Mouse (Mus musculus) liver, embryonic 11.5 days (tissue): Measurements from ENCODE around the gene Olfr803. TPM values are rescaled to one million over a fixed set of nuclear protein-coding genes. Genes with fewer than 3 reads are reported as not detected.

Experiments
- ATAC-seq: fragments of 200-750 bp; cut with Nextera tagmentation; replicated peaks from 2 replicates; pipeline ENCODE4 v1.8.0; 2017; ENCODE audit warnings: moderate number of reproducible peaks, mild to moderate bottlenecking, moderate TSS enrichment, moderate library complexity; ENCODE audit not compliant: low FRiP score
- DNase-seq: peaks from one replicate; pipeline ENCODE4 v3.0.0-alpha.2; 2017; ENCODE audit warnings: low spot score
- H3K27ac ChIP-seq: fragments of 300-500 bp; sonication (generic); 2 replicates; pipeline ENCODE4 v1.5.1; 2014; ENCODE audit warnings: mild to moderate bottlenecking, low read depth, low read length, control low read depth
- H3K27me3 ChIP-seq: fragments of 300-500 bp; sonication (generic); replicated peaks from 2 replicates; pipeline ENCODE4 v1.6.1; 2014; ENCODE audit warnings: low read length, mixed read lengths; ENCODE audit not compliant: control insufficient read depth, insufficient read depth
- H3K36me3 ChIP-seq: fragments of 300-500 bp; sonication (generic); 2 replicates; pipeline ENCODE4 v1.6.1; 2014; ENCODE audit warnings: mild to moderate bottlenecking, low read length, moderate library complexity, mixed read lengths; ENCODE audit not compliant: control insufficient read depth, insufficient read depth
- H3K4me1 ChIP-seq: fragments of 300-500 bp; sonication (generic); replicated peaks from 2 replicates; pipeline ENCODE4 v1.6.1; 2014; ENCODE audit warnings: low read length, mixed read lengths; ENCODE audit not compliant: control insufficient read depth, insufficient read depth
- H3K4me2 ChIP-seq: fragments of 300-500 bp; sonication (generic); 2 replicates; pipeline ENCODE4 v1.6.1; 2014; ENCODE audit warnings: mild to moderate bottlenecking, control low read depth, moderate library complexity
- H3K4me3 ChIP-seq: fragments of 300-500 bp; sonication (generic); 2 replicates; pipeline ENCODE4 v1.5.1; 2014; ENCODE audit warnings: low read depth, low read length, control low read depth
- H3K9ac ChIP-seq: fragments of 300-500 bp; sonication (generic); 2 replicates; pipeline ENCODE4 v1.6.1; 2014; ENCODE audit warnings: low read depth, low read length, control low read depth
- H3K9me3 ChIP-seq: fragments of 300-500 bp; sonication (generic); 2 replicates; pipeline ENCODE4 v1.6.1; 2016; ENCODE audit warnings: low read length, inconsistent platforms, mixed read lengths; ENCODE audit not compliant: control insufficient read depth
- WGBS: fragments of 180-500 bp; shearing (Covaris S2); extraction: QIAGEN DNeasy Blood & Tissue Kit; methylation state at CpG from one replicate; pipeline ENCODE4 v1.1.7; 2014; 5-methylcytosine and 5-hydroxymethylcytosine counted together
- polyA plus RNA-seq: library from polyadenylated mRNA; unstranded; fragments of >200 nt; fragmentation: Nextera tagmentation; extraction: Ambion mirVana; gene quantifications from 2 replicates; pipeline ENCODE4 v1.2.1, GENCODE M21; 2014

Gene Olfr803
- polyA plus RNA-seq, result not detected in 2 replicates

DNA sequence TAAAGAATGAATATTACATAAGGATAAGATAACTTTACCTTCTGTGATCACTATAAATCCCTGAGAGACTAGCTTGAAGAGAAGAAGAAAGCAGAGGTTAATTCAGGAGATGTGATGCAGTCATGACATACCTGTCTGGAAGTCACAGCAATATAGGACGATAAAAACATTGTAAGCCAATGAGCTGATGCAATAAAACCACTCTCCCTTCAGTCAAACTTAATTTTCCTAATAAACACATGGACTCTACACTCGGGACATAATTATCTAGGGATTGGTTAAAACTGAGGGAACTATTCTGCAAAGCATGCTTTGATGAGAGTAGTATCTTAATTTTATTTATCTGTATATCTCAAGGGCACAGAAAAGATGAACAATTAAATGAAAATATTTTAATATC, at the start of gene Olfr803:
Olfr803 (minus strand) TSS at position 101 of the 400 bp plus-strand sequence.
- H3K36me3 ChIP-seq, result no peaks in the 10 kb centered on the region
- no peaks in the 10 kb centered on the region for H3K4me1 ChIP-seq
- H3K9me3 ChIP-seq, result no peaks in the 10 kb centered on the region
- no peak within 1 kb of the TSS for H3K27ac ChIP-seq
- ATAC-seq, result no peak
- H3K27me3 ChIP-seq, result no peaks in the 10 kb centered on the region
- H3K4me3 ChIP-seq, result no peak within 1 kb of the TSS
- H3K9ac ChIP-seq, result no peak within 1 kb of the TSS
- DNase-seq, result no peak
- no peak within 1 kb of the TSS for H3K4me2 ChIP-seq
- 74% methylated on average over 2 of the region's 2 CpGs for WGBS

DNA sequence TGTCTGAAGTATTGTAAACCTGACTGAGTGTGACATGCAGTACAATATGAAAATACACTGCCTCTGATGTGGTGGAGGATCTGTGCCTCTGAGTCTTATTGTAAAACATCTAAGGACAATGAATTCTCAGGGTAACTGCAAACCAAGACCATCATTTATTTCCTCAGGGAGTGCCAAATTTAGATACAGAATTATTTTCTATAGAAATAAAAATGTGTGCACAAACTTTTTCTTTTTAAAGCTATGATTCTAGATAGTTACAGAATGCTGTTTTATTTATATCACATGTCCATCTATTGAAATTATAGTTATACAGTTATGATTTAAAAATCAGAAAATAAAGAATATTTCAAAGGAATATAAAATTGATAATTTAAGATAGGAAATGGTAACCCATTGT, 47.7 kb upstream of the Olfr803 start, which contains the start of gene Olfr806:
Olfr806 (minus strand) TSS at position 101 of the 400 bp plus-strand sequence.
- no peaks in the 10 kb centered on the region for H3K9me3 ChIP-seq
- no peaks in the 10 kb centered on the region for H3K36me3 ChIP-seq
- H3K4me1 ChIP-seq, result no peaks in the 10 kb centered on the region
- no peak within 1 kb of the TSS for H3K4me3 ChIP-seq
- ATAC-seq (no peak), DNase-seq (no peak)
- H3K4me2 ChIP-seq, result no peak within 1 kb of the TSS
- no peak within 1 kb of the TSS for H3K9ac ChIP-seq
- H3K27me3 ChIP-seq, result no peaks in the 10 kb centered on the region
- H3K27ac ChIP-seq, result no peak within 1 kb of the TSS

DNA sequence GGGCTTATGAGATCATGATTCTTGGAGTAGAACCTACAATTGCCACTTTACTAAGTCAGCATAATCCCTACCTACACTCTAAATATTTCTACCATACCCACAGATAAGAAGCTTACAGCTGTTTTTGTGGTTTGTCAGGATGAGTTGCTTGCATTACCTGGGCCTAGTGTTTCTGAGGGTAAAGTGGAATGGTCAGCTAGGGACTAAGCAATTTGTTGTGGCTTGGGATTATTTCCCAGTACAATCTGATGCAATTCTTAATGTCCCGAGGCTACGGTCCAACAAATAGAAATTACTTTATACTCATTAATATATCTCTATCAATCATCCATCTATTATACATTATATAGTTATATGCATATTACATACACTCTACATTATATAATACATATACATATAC, 35.2 kb upstream of the Olfr803 start, which contains the start of gene Olfr805:
Olfr805 (minus strand) TSS at position 101 of the 400 bp plus-strand sequence.
- H3K27me3 ChIP-seq, result no peaks in the 10 kb centered on the region
- DNase-seq, result no peak
- no peak within 1 kb of the TSS for H3K4me2 ChIP-seq
- no peaks in the 10 kb centered on the region for H3K4me1 ChIP-seq
- no peak within 1 kb of the TSS for H3K4me3 ChIP-seq
- H3K9me3 ChIP-seq, result no peaks in the 10 kb centered on the region
- 92% methylated on average over 2 of the region's 2 CpGs for WGBS
- H3K27ac ChIP-seq, result no peak within 1 kb of the TSS
- H3K9ac ChIP-seq, result no peak within 1 kb of the TSS
- no peak for ATAC-seq
- no peaks in the 10 kb centered on the region for H3K36me3 ChIP-seq

- no peak within 1 kb of the TSS for H3K27ac ChIP-seq
- no peak within 1 kb of the TSS for H3K4me3 ChIP-seq
- no peak within 1 kb of the TSS for H3K4me2 ChIP-seq
- H3K4me1 ChIP-seq, result no peaks in the 10 kb centered on the region
- H3K36me3 ChIP-seq, result no peaks in the 10 kb centered on the region
- no peaks in the 10 kb centered on the region for H3K9me3 ChIP-seq
- DNase-seq, result no peak
- no peak for ATAC-seq
- H3K27me3 ChIP-seq, result no peaks in the 10 kb centered on the region
- no peak within 1 kb of the TSS for H3K9ac ChIP-seq
These were observed 8.8 kb upstream of the Olfr803 start, which contains the start of gene Olfr804 for GRCm38 (mm10) chr10:129702910-129703309. Gene Olfr804 (plus strand): TSS chr10:129703210.

GRCm38 (mm10) chr10:129688069-129688468, 6.0 kb downstream of the Olfr803 start, which contains the start of gene Olfr802:
Gene Olfr802 (minus strand): TSS chr10:129688169.
- Histone ChIP-seq H3K4me2 (no peak within 1 kb of the TSS), H3K4me1 (no peaks in the 10 kb centered on the region)
- 49% methylated on average over 1 of the region's 1 CpGs for WGBS

DNA sequence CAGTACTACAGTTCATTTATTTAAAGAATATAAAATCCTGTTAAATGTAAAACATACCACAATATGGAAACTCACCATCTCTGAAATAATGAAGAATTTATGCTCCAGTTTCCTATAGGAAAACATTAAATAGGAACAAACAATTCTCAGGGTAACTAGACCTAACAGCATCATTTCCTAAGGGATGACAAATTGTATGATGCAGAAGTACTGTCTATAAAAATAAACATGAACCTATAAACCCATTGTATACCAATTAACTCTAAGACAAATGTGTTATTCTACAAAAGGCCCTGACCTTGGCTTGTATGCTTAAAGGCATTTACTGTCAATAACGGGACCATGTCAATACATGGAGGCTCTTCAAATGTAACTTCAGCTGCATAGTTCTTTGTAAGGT, 20.3 kb downstream of the Olfr803 start, which contains the start of gene Olfr801:
Olfr801 (minus strand) TSS at position 101 of the 400 bp plus-strand sequence.
- WGBS, result 68% methylated on average over 1 of the region's 1 CpGs

More at GRCm38 (mm10) chr10:129688069-129688468, 6.0 kb downstream of the Olfr803 start, which contains the start of gene Olfr802:
- Histone ChIP-seq H3K9me3 (no peaks in the 10 kb centered on the region), H3K4me3 (no peak within 1 kb of the TSS), H3K27ac (no peak within 1 kb of the TSS), H3K9ac (no peak within 1 kb of the TSS), H3K27me3 (no peaks in the 10 kb centered on the region), H3K36me3 (no peaks in the 10 kb centered on the region)
- DNase-seq (no peak), ATAC-seq (no peak)

GRCm38 (mm10) chr10:129657394-129657793, 36.7 kb downstream of the Olfr803 start, which contains the start of gene Olfr800:
Gene Olfr800 (plus strand): TSS chr10:129657694.
- Histone ChIP-seq H3K9me3 (no peaks in the 10 kb centered on the region), H3K4me2 (no peak within 1 kb of the TSS), H3K27me3 (no peaks in the 10 kb centered on the region), H3K4me1 (no peaks in the 10 kb centered on the region), H3K4me3 (no peak within 1 kb of the TSS), H3K27ac (no peak within 1 kb of the TSS), H3K36me3 (no peaks in the 10 kb centered on the region), H3K9ac (no peak within 1 kb of the TSS)
- no peak for DNase-seq
- no peak for ATAC-seq

More for the DNA sequence above, 20.3 kb downstream of the Olfr803 start, which contains the start of gene Olfr801:
- no peaks in the 10 kb centered on the region for H3K27me3 ChIP-seq
- DNase-seq (no peak), ATAC-seq (no peak)
- H3K9ac ChIP-seq, result no peak within 1 kb of the TSS
- no peak within 1 kb of the TSS for H3K4me2 ChIP-seq
- H3K4me3 ChIP-seq, result no peak within 1 kb of the TSS
- H3K9me3 ChIP-seq, result no peaks in the 10 kb centered on the region
- H3K4me1 ChIP-seq, result no peaks in the 10 kb centered on the region
- no peak within 1 kb of the TSS for H3K27ac ChIP-seq
- no peaks in the 10 kb centered on the region for H3K36me3 ChIP-seq

- H3K36me3 ChIP-seq, result no peaks in the 10 kb centered on the region
- 88% methylated on average over 1 of the region's 1 CpGs for WGBS
- H3K27me3 ChIP-seq, result no peaks in the 10 kb centered on the region
- no peaks in the 10 kb centered on the region for H3K4me1 ChIP-seq
- H3K27ac ChIP-seq, result no peak overlapping the region
- H3K9ac ChIP-seq, result no peak overlapping the region
- no peak overlapping the region for H3K4me3 ChIP-seq
- DNase-seq, result no peak
- no peak overlapping the region for H3K4me2 ChIP-seq
- no peak for ATAC-seq
- no peaks in the 10 kb centered on the region for H3K9me3 ChIP-seq
These were observed 42.3 kb downstream of the Olfr803 start for GRCm38 (mm10) chr10:129651763-129652162.
